Mouse (Mus musculus) cerebellum, adult 18-20 months (tissue): ENCODE measurements around the gene Caskin1.

ENCODE experiments used
- DNase-seq, 2 experiments: peaks; one replicate each; pipeline ENCODE4 v3.0.0; 2021

The Caskin1 gene

DNA sequence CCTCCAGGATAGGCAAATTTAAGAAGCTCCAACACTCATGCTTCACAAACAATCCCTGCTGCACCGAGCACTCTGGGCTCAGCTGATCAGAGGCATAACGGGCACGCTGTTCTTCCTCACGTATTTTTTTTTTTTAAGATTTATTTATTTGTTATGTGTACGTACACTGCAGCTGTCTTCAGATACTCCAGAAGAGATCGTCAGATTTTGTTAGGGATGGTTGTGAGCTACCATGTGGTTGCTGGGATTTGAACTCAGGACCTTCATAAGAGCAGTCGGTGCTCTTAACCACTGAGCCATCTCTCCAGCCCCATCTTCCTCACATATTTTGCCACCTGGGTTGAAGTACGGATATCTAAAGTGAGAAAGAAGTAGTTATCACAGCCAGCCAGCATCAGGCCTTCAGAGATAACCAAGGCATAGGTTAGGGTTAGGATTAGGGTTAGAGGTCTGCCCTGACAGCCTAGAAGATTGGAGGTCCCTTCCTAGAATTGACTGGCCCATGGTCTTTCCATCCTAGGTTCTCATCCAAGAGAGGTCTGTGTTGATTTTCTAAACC lies 45.8 kb downstream of the Caskin1 start, which contains the start of gene Rab26:
Rab26 (minus strand) TSS at position 51 of the 559 bp plus-strand sequence.
- DNase-seq, result no peak

DNA sequence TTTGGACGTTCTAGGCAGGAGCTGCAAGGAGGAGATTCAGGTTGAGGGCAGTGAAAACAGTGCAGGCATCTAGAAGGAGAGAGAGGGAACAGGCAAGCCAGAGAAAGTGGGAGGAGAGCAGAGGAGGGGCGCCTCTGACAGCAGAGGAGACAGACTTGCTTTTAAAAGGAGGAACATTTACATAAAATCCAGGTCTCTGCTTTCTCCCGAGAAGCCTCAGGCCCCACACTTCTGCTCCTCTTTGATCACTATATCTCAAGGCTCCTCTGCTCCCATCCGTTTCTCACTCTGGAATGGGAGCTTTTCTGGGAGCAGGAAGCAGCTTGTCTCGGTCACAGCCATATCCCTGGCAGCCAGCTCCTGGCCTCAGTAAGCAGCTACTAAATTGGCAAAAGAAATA lies 46.9 kb downstream of the Caskin1 start:
- no peak for DNase-seq

DNA sequence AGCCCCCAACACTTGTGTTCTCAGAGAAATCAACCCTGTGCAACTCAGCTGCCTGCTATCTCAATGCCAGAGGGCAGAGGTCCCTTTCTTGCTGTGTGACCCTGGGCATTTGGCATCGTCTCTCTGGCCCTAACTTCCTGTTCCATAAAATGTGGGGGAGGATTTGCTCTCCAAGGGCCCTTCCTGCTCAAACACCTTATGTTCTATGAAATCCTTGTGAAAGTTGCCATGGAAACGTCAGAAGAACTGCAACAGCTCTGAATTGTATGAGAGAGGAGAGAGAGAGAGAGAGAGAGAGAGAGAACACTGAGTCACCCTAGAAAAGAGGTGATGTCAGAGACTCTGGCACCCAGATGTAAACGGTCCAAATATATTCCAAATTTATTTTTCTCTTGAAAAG lies 49.1 kb downstream of the Caskin1 start:
- DNase-seq, result no peak

DNA sequence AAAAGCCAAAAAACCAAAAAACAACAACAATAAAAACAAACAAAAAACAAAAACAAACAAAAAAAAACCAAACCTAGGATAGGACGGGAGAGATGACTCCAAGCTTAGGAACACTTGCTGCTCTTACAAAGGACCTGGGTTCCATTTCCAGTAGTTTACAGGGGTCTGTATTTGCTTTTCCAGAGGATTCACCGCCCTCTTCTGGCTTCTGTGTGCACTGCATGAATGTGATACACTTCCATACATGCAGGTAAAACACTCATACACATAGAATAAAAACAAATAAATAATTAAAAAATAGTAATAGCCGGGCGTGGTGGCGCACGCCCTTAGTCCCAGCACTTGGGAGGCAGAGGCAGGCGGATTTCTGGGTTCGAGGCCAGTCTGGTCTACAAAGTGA lies 50.5 kb downstream of the Caskin1 start:
- DNase-seq, result peak; percentile 60 to 65

DNA sequence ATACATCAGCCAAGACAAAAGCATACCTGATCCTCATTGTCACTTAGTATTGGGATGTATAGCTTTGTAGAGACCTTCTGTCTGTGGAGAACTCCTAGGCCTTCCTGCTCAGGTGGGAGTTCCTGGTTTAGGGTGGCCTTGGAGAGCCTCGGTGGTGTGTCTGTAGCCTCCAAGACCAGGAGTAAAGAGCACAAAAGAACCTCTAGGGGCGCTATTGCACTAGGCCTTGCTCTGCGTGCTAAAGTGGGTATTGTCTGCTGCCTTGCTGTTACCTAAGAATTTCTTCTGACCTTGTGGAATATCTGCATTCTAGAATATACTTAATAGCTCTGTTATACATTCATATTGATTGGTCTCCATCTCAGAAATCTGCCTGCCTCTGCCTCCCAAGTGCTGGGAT lies 52.0 kb downstream of the Caskin1 start:
- DNase-seq, result peak; percentile 62

DNA sequence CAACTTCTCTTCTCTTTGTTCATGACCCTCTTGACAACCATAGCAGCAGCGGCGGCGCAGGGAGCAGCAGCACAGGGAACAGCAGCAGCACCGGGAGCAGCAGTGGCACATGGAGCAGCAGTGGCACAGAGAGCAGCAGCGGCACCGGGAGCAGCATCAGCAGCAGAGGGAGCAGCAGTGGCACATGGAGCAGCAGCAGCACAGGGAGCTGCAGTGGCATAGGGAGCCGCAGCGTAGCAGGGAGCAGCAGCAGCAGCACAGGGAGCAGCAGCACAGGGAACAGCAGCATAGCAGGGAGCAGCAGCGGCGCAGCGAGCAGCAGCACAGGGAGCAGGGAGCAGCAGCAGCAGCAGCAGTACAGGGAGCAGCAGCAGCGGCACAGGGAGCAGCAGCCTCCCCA lies 56.2 kb downstream of the Caskin1 start:
- no peak for DNase-seq

DNA sequence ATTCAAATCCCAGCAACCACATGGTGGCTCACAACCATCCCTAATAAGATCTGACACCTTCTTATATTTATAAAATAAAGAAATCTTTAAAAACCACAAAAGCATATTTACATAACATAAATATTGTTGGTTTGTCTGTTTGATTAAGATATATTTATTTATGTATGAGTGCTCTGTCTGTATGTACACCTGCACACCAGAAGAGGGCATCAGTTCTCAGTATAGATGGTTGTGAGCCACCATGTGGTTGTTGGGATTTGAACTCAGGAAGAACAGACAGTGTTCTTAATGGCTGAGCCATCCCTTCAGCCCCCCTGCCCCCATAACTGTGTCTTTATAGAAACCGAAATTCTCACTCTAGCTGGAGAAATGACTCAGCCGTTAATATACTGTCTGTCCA lies 56.8 kb downstream of the Caskin1 start:
- DNase-seq, result no peak

DNA sequence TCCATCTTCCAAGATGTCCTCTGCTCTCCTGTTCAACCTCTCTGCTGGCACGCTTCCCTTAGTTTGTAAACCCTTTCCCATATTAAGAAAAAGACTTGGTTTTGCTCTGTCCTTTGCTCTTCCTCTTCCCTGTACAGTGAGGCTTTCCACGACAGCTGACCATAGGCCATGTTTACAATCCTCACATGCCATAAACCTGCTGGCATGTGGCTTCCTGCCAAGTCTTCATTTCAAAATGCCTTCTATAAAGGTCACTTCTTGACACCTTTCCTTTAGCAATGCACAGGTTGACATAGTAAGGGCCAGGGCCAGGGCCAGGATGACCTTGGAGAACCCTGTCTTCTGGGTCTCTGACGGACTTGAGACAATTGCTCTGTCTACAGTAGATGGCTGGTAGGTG lies 57.8 kb downstream of the Caskin1 start:
- DNase-seq, result no peak

DNA sequence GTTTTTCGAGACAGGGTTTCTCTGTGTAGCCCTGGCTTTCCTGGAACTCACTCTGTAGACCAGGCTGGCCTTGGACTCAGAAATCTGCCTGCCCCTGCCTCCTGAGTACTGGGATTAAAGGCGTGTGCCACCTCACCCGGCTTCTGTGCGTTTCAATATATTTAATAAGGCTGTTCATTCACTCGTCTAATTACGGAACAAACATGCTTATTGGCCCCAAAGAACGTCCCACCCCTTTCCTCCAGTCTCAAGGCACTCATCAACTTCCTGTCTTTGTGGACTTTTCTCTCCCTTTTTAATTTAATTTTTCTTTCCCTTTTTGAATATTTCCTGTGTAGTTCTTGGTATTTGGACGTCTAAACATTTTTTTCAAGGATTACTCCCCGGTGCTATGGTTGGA lies 60.0 kb downstream of the Caskin1 start:
- peak; percentile 51 to 59 for DNase-seq

DNA sequence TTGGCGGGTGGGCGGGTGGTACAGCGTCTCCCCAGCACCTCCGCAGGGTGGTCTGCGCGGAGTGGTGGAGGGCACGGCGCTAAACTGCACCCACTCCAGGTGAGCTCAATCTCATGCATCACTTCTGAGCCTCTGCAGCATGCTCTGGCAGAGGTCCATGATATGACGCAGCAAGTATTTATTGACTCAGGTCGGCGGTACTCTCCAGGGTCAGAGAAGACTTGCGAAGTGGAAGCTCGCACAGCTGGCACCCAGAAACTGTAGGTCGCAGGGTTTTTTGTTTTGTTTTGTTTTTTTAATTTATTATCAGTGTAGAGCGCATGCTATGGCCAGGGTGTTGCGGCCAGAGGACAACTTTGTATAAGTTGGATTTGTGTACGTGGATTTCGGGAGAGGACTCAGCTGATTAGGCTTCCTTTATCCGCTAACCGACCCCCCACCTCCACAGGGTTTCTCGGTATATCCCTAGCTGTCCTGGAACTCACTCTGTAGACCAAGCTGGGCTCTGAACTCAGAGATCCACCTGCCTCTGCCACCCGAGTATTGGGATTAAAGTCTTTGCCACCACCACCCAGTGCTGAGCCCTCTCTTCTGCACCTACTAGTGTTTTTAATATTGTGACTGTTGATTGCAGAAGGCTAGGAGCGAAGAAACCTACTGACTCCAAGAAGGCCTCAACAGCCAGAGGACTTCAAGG lies 60.7 kb downstream of the Caskin1 start:
- DNase-seq, result peak; percentile 84

DNA sequence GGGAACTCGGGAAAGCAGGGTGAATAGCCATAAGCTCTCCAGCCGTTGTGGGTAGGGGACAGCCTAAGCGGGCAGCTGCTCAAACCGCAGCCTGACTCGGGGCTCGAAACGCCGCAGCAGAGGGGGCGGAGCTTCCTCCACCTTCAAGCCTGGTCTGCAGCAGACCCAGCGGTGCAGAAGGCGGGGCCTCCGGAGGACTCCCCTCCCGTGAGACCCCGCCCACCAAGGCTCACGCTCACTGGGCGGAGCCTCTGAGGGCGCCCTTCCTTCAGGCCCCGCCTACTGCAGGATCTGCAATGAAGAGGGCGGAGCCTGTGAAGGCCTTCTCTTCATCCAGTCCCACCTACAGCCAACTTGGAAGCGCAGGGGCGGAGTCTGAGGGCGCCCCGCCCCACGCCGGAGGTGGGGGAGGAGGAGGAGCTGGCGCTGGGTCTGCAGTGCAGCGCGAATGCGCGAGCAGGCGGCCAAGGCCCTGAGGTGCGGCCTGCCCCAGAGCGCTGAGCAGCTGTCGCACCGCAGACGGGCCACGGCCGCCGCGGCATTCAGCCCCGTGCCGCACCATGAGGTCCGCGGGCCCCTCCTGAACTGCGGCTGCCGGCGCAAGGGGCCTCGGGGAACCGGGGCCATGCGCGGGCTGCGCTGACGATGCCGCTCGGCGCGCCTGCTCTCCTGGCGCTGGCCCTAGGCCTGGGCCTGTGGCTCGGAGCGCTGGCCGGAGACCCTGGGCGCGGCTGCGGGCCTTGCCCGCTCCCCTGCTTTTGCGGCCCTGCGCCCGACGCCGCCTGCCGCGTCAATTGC lies 61.4 kb downstream of the Caskin1 start, which contains the start of gene Pkd1:
Pkd1 (plus strand) TSS at position 217 of the 798 bp plus-strand sequence.
- DNase-seq, result peak; percentile 98 to 99

DNA sequence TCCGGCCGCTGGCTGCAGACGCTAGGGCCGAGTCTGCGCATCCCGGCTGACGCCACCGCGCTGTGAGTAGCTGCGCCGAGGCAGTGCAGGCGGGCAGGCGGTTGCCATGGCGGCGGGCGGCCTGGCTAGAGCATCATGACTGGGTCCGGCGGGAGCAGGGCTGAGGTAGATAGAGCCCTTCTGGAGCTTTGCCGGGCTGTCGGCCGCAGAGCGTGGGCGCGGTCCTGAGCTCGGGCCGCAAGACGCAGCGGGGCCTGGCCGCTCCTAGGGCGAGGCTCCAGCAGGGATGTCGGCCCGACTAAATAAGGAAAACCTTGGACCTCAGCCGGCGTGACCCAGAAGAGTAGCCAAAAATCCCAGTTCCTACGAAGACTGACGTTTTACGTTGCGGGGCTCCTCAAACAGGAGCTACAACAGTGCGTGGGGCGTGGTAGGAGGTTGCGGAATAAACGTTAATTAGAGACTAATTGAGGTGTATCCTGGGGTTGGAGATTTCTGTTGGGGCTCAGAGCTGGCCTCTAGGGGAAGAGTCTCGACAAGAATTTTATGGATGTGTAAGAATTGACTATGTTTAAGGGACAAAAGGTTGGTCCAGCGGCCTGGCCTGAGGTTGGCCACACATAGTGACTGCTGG lies 62.1 kb downstream of the Caskin1 start:
- DNase-seq, result peak; percentile 77 to 84

DNA sequence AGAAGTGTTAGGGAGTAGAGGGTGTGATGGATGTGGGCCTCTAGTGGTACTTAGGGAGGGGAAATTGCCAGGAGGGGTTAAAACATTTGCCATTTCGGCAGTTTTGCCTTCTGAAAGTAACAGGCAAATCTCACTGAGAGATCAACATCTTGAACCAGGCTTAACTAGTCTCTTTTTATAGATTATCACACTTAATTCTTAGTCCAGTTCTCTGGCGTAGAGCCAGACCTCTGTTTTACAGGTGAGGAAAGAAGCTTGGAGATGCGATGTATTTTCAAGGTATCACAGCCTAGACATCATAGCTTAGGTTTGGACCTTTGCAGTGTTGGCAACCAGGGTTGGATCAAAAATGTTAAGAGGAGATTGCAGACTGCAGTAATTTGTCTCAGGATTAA lies 62.6 kb downstream of the Caskin1 start:
- DNase-seq, result no peak

DNA sequence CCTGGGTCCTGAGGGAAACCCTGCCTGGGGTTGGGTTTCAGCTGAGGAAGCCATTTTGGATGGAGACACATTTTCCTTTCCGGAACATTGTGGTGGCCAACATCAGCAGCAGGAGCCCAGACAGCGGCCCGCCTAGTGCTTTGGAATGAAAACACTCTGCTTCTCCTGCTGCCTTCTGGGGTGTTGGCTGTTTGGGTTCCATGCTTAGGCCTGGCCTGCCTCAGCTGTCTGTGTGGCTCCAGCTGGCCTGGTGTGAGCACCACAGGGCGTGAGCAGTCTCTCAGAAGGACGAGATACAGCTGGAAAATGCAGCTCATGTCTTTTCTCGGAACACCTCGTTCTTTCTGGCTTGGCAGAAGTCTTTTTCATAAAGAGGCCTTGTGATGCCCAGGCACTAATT lies 68.7 kb downstream of the Caskin1 start:
- no peak for DNase-seq
